Mouse (Mus musculus) olfactory bulb, adult 2 months (tissue): ENCODE data around the gene Homer2.

Experiments
- CTCF ChIP-seq: fragments of 200-500 bp; IDR thresholded peaks from 2 replicates; pipeline ENCODE4 v1.5.1; 2012; ENCODE audit warnings: low read depth, mild to moderate bottlenecking, low read length, moderate library complexity; ENCODE audit not compliant: insufficient read depth
- POLR2A ChIP-seq: fragments of 200-500 bp; IDR thresholded peaks from 2 replicates; pipeline ENCODE4 v1.6.1; 2012; ENCODE audit warnings: mild to moderate bottlenecking, low read depth, low read length, moderate library complexity; ENCODE audit not compliant: insufficient read depth

DNA sequence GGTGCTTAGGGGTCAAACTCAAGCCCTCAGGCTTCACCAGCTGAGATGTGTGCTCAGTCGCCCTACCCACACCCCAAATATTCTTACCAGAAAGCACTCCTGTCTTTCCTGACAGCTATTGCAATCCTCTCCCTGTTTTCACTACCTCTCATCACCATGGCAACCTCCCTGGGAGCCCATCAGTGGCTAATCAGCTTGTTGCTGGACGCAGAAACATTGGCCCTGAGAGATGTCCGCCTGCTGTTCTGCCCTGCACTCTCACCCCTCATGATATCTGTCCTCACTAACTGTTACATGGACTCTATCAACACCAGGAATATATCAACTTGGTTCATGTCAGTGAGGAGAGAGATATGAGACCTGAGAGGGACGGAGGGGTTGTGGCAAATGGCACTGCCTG lies 153.7 kb downstream of the Homer2 start:
- TF ChIP-seq POLR2A (no peak), CTCF (no peak)
